Mouse (Mus musculus) embryonic facial prominence, embryonic 15.5 days (tissue): Measurements from ENCODE around the gene Rpl23a. TPM values are rescaled to one million over a fixed set of nuclear protein-coding genes. Genes with fewer than 3 reads are reported as not detected.

Experiments
- ATAC-seq: fragments of 200-750 bp; cut with Nextera tagmentation; 2 replicates; pipeline ENCODE4 v1.8.0; 2017; ENCODE audit warnings: low read depth, moderate TSS enrichment; ENCODE audit not compliant: insufficient number of reproducible peaks, low FRiP score, low TSS enrichment
- H3K27ac ChIP-seq: fragments of 300-500 bp; sonication (generic); replicated peaks from 2 replicates; pipeline ENCODE4 v1.5.1; 2015; ENCODE audit warnings: mild to moderate bottlenecking, inconsistent platforms
- H3K27me3 ChIP-seq: fragments of 300-500 bp; sonication (generic); 2 replicates; pipeline ENCODE4 v1.6.1; 2015; ENCODE audit warnings: inconsistent platforms
- H3K36me3 ChIP-seq: fragments of 300-500 bp; sonication (generic); 2 replicates; pipeline ENCODE4 v1.6.1; 2015; ENCODE audit warnings: mild to moderate bottlenecking, inconsistent platforms
- H3K4me1 ChIP-seq: fragments of 300-500 bp; sonication (generic); 2 replicates; pipeline ENCODE4 v1.6.1; 2015; ENCODE audit warnings: inconsistent platforms
- H3K4me2 ChIP-seq: fragments of 300-500 bp; sonication (generic); replicated peaks from 2 replicates; pipeline ENCODE4 v1.6.1; 2015; ENCODE audit warnings: mild to moderate bottlenecking, inconsistent platforms
- H3K4me3 ChIP-seq: fragments of 300-500 bp; sonication (generic); replicated peaks from 2 replicates; pipeline ENCODE4 v1.5.1; 2015; ENCODE audit warnings: mild to moderate bottlenecking, inconsistent platforms
- H3K9ac ChIP-seq: fragments of 300-500 bp; sonication (generic); 2 replicates; pipeline ENCODE4 v1.6.1; 2015; ENCODE audit warnings: inconsistent platforms
- H3K9me3 ChIP-seq: fragments of 300-500 bp; sonication (generic); replicated peaks from 2 replicates; pipeline ENCODE4 v1.6.1; 2016; ENCODE audit warnings: inconsistent platforms
- WGBS: fragments of 180-500 bp; shearing (Covaris S2); methylation state at CpG from one replicate; pipeline ENCODE4 v1.1.7; 2015; 5-methylcytosine and 5-hydroxymethylcytosine counted together
- polyA plus RNA-seq: library from polyadenylated mRNA; unstranded; fragments of >200 nt; fragmentation: Nextera tagmentation; extraction: Ambion mirVana; gene quantifications from 2 replicates; pipeline ENCODE4 v1.2.1, GENCODE M21; 2015

Gene Rpl23a
- polyA plus RNA-seq, 1 experiment from 2014 or later: 1,410 TPM

GRCm38 (mm10) chr11:78182450-78182849 lies 934 bp downstream of the Rpl23a start:
- peaks cover 30% of the 10 kb centered on the region for H3K36me3 ChIP-seq
- 5% methylated on average over 7 of the region's 7 CpGs for WGBS
- H3K27me3 ChIP-seq: no peaks in the 10 kb centered on the region
- H3K27ac ChIP-seq: peak overlapping the region; percentile 97
- H3K4me1 ChIP-seq: peaks cover 37% of the 10 kb centered on the region
- no peaks in the 10 kb centered on the region for H3K9me3 ChIP-seq
- no peak for ATAC-seq
- H3K9ac ChIP-seq: peak overlapping the region; percentile 98
- H3K4me3 ChIP-seq: peak overlapping the region; percentile 97
- peak overlapping the region; percentile 62 for H3K4me2 ChIP-seq

DNA sequence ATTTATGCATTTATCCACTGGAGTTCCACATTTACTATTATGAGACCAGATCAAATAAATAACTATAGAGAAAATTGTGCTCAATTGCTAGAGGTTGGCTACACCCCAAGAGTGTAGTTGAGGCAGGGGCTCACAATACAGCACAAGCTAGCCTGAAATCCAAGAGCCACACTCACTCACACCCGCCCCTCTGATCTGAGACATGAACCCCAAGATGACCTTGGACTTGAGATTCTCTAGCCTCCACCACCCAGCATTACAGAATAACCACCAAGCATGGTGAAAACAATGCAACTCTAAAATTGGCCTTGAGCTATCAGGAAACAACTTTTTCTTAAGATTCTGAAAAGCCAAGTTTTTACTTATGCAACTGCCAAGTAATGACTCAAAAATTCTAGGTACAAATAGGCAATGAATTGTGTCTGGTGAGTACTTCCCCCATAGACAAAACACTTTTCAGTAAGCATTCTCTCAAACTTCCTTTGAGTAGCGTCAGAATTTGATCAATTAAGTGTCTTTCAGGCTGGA lies 1.5 kb downstream of the Rpl23a start:
- peak overlapping the region; percentile 97 for H3K4me3 ChIP-seq
- no peaks in the 10 kb centered on the region for H3K27me3 ChIP-seq
- peaks cover 30% of the 10 kb centered on the region for H3K36me3 ChIP-seq
- no peak for ATAC-seq
- H3K9ac ChIP-seq: no peak overlapping the region; the same call in 1 of the 2 replicates
- 39% methylated on average over 2 of the region's 2 CpGs for WGBS
- no peaks in the 10 kb centered on the region for H3K9me3 ChIP-seq
- peak overlapping the region; percentile 97 for H3K27ac ChIP-seq
- H3K4me1 ChIP-seq: peaks cover 43% of the 10 kb centered on the region
- H3K4me2 ChIP-seq: peak overlapping the region; percentile 62

GRCm38 (mm10) chr11:78180081-78180761 lies 3.2 kb downstream of the Rpl23a start:
- WGBS: 72% methylated on average over 6 of the region's 6 CpGs
- H3K4me2 ChIP-seq: peak overlapping the region; percentile 90
- H3K27me3 ChIP-seq: no peaks in the 10 kb centered on the region
- H3K9ac ChIP-seq: peak overlapping the region; percentile 6; the same call in 1 of the 2 replicates
- peak overlapping the region; percentile 3; the same call in 1 of the 2 replicates for H3K4me3 ChIP-seq
- H3K9me3 ChIP-seq: no peaks in the 10 kb centered on the region
- H3K4me1 ChIP-seq: peaks cover 47% of the 10 kb centered on the region
- peak overlapping the region; percentile 99 for H3K27ac ChIP-seq
- peaks cover 30% of the 10 kb centered on the region for H3K36me3 ChIP-seq
- no peak for ATAC-seq

GRCm38 (mm10) chr11:78179438-78179999 lies 3.9 kb downstream of the Rpl23a start:
- whole genome bisulfite sequencing: 28% methylated on average over 8 of the region's 8 CpGs
- H3K9me3 ChIP-seq: no peaks in the 10 kb centered on the region
- H3K27ac ChIP-seq: peak overlapping the region; percentile 99
- no peaks in the 10 kb centered on the region for H3K27me3 ChIP-seq
- no peak for ATAC-seq
- peaks cover 29% of the 10 kb centered on the region for H3K36me3 ChIP-seq
- H3K4me2 ChIP-seq: peak overlapping the region; percentile 90
- H3K4me1 ChIP-seq: peaks cover 47% of the 10 kb centered on the region
- H3K9ac ChIP-seq: 0 out of 2 replicates have a peak overlapping the region, but pooled peaks have one; percentile 75
- peak overlapping the region; percentile 74 for H3K4me3 ChIP-seq

GRCm38 (mm10) chr11:78178859-78179437 lies 4.4 kb downstream of the Rpl23a start:
- Histone ChIP-seq H3K9me3 (no peaks in the 10 kb centered on the region), H3K4me1 (peaks cover 47% of the 10 kb centered on the region), H3K27ac (peak overlapping the region; percentile 99), H3K4me3 (peak overlapping the region; percentile 74), H3K4me2 (peak overlapping the region; percentile 90), H3K27me3 (no peaks in the 10 kb centered on the region), H3K9ac (peak overlapping the region; percentile 75), H3K36me3 (peaks cover 27% of the 10 kb centered on the region)
- under 1% methylated on average over 29 of the region's 29 CpGs for whole genome bisulfite sequencing
- no peak for ATAC-seq

GRCm38 (mm10) chr11:78177903-78178858 lies 5.2 kb downstream of the Rpl23a start:
- no peaks in the 10 kb centered on the region for H3K27me3 ChIP-seq
- H3K36me3 ChIP-seq: peaks cover 27% of the 10 kb centered on the region
- peak; percentile 89 for ATAC-seq
- peaks cover 47% of the 10 kb centered on the region for H3K4me1 ChIP-seq
- no peaks in the 10 kb centered on the region for H3K9me3 ChIP-seq
- peak overlapping the region; percentile 90 for H3K4me2 ChIP-seq
- peak overlapping the region; percentile 74 for H3K4me3 ChIP-seq
- under 1% methylated on average over 72 of the region's 84 CpGs for WGBS
- peak overlapping the region; percentile 75 for H3K9ac ChIP-seq
- peak overlapping the region; percentile 99 for H3K27ac ChIP-seq

- Histone ChIP-seq H3K36me3 (peaks cover 27% of the 10 kb centered on the region), H3K4me2 (peak overlapping the region; percentile 90), H3K4me3 (peak overlapping the region; percentile 74), H3K4me1 (peaks cover 47% of the 10 kb centered on the region), H3K27me3 (no peaks in the 10 kb centered on the region), H3K9ac (peak overlapping the region; percentile 75), H3K9me3 (no peaks in the 10 kb centered on the region), H3K27ac (peak overlapping the region; percentile 99)
- no peak for ATAC-seq
- WGBS: 1% methylated on average over 10 of the region's 10 CpGs
Observed at GRCm38 (mm10) chr11:78177437-78177836, 5.9 kb downstream of the Rpl23a start.

- Histone ChIP-seq H3K4me1 (peaks cover 42% of the 10 kb centered on the region), H3K27ac (peak overlapping the region; percentile 99), H3K9ac (peak overlapping the region; percentile 75), H3K4me3 (peak overlapping the region; percentile 74), H3K36me3 (peaks cover 25% of the 10 kb centered on the region), H3K9me3 (no peaks in the 10 kb centered on the region), H3K27me3 (no peaks in the 10 kb centered on the region), H3K4me2 (peak overlapping the region; percentile 90)
- WGBS: under 1% methylated on average over 23 of the region's 23 CpGs
- no peak for ATAC-seq
Observed at GRCm38 (mm10) chr11:78176905-78177331, 6.5 kb downstream of the Rpl23a start.

DNA sequence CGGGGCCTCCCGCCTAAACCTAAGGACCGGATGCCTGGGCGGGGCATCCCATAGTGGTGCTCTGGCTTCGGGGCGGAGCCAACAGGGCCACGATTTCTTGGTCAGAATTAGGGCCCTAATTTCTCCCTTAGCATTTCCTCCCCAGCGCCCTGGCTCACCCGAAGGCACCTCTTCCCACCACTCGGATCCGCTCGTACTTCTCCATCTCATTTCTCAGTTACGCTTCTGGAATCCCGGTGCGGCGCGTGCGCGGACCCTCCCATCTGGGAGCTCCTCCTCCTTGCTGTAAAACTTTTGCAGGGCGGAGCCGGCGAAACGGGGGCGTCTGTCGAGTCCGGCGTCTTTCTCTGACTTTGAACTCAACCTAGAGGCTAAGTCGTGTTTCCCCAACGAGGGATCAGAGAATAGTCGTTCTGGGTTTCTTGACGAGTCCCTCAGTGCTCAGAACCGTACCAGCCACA lies 7.0 kb downstream of the Rpl23a start, which contains the start of the genes Nek8 and Tlcd1:
TSS of gene Nek8 (minus strand) at position 274 of the 461 bp plus-strand sequence.
TSS of gene Tlcd1 (plus strand) at position 310 of the 461 bp plus-strand sequence.
- H3K9ac ChIP-seq: peak within 1 kb of the TSS; percentile 75
- peak; percentile 54; the same call in 1 of the 2 replicates for ATAC-seq
- H3K36me3 ChIP-seq: peaks cover 20% of the 10 kb centered on the region
- H3K27ac ChIP-seq: peak within 1 kb of the TSS; percentile 99
- no peaks in the 10 kb centered on the region for H3K27me3 ChIP-seq
- H3K4me1 ChIP-seq: peaks cover 37% of the 10 kb centered on the region
- WGBS: under 1% methylated on average over 32 of the region's 32 CpGs
- H3K9me3 ChIP-seq: no peaks in the 10 kb centered on the region
- peak within 1 kb of the TSS; percentile 90 for H3K4me2 ChIP-seq
- peak within 1 kb of the TSS; percentile 74 for H3K4me3 ChIP-seq

- no peaks in the 10 kb centered on the region for H3K9me3 ChIP-seq
- peak overlapping the region; percentile 74 for H3K4me3 ChIP-seq
Observed at GRCm38 (mm10) chr11:78175771-78176401, 7.5 kb downstream of the Rpl23a start.

More at GRCm38 (mm10) chr11:78175771-78176401, 7.5 kb downstream of the Rpl23a start:
- Histone ChIP-seq H3K4me1 (peaks cover 32% of the 10 kb centered on the region), H3K36me3 (peaks cover 15% of the 10 kb centered on the region), H3K27ac (peak overlapping the region; percentile 99), H3K4me2 (peak overlapping the region; percentile 90), H3K27me3 (no peaks in the 10 kb centered on the region), H3K9ac (peak overlapping the region; percentile 75; the same call in 1 of the 2 replicates)
- WGBS: 7% methylated on average over 10 of the region's 10 CpGs
- no peak for ATAC-seq
